Mouse (Mus musculus) hindbrain, embryonic 13.5 days (tissue): ENCODE data around the gene Prss21. TPM values are rescaled to one million over a fixed set of nuclear protein-coding genes. Genes with fewer than 3 reads are reported as not detected.
"Not testable (repeated sequence)": the region's sequence is repeated elsewhere in the genome, so short reads cannot be mapped to it uniquely, and the experiment has no call there.

ENCODE experiments used
- ATAC-seq: fragments of 200-750 bp; cut with Nextera tagmentation; 2 replicates; pipeline ENCODE4 v1.8.0; 2017; ENCODE audit warnings: moderate TSS enrichment; ENCODE audit not compliant: low FRiP score
- H3K27ac ChIP-seq: fragments of 300-500 bp; sonication (generic); 2 replicates; pipeline ENCODE4 v1.5.1; 2015; ENCODE audit warnings: inconsistent platforms, mild to moderate bottlenecking, moderate library complexity
- H3K27me3 ChIP-seq: fragments of 300-500 bp; sonication (generic); 2 replicates; pipeline ENCODE4 v1.6.1; 2015; ENCODE audit warnings: mild to moderate bottlenecking, inconsistent platforms
- H3K36me3 ChIP-seq: fragments of 300-500 bp; sonication (generic); 2 replicates; pipeline ENCODE4 v1.6.1; 2015; ENCODE audit warnings: mild to moderate bottlenecking, inconsistent platforms
- H3K4me1 ChIP-seq: fragments of 300-500 bp; sonication (generic); replicated peaks from 2 replicates; pipeline ENCODE4 v1.6.1; 2015; ENCODE audit warnings: inconsistent platforms
- H3K4me2 ChIP-seq: fragments of 300-500 bp; sonication (generic); 2 replicates; pipeline ENCODE4 v1.6.1; 2015; ENCODE audit warnings: inconsistent platforms, mild to moderate bottlenecking, moderate library complexity
- H3K4me3 ChIP-seq: fragments of 300-500 bp; sonication (generic); 2 replicates; pipeline ENCODE4 v1.5.1; 2015; ENCODE audit warnings: mild to moderate bottlenecking, inconsistent platforms
- H3K9ac ChIP-seq: fragments of 300-500 bp; sonication (generic); 2 replicates; pipeline ENCODE4 v1.6.1; 2015; ENCODE audit warnings: mild to moderate bottlenecking, inconsistent platforms
- H3K9me3 ChIP-seq: fragments of 300-500 bp; sonication (generic); 2 replicates; pipeline ENCODE4 v1.6.1; 2016; ENCODE audit warnings: inconsistent platforms
- WGBS: fragments of 180-500 bp; shearing (Covaris S2); methylation state at CpG from one replicate; pipeline ENCODE4 v1.1.7; 2015; 5-methylcytosine and 5-hydroxymethylcytosine counted together
- microRNA-seq: library from miRNA; unstranded; fragments of <30 nt; microRNA quantifications from one replicate; pipeline ENCODE4, GENCODE M21; 2016
- polyA plus RNA-seq: library from polyadenylated mRNA; unstranded; fragments of >200 nt; fragmentation: Nextera tagmentation; extraction: Ambion mirVana; gene quantifications from 2 replicates; pipeline ENCODE4 v1.2.1, GENCODE M21; 2015

Gene Prss21
- polyA plus RNA-seq, 1 experiment from 2014 or later: not detected

GRCm38 (mm10) chr17:23873884-23874856 lies 6.3 kb downstream of the Prss21 start:
- Histone ChIP-seq H3K4me2 (no peak overlapping the region), H3K36me3 (no peaks in the 10 kb centered on the region), H3K27me3 (no peaks in the 10 kb centered on the region), H3K4me1 (no peaks in the 10 kb centered on the region), H3K9ac (no peak overlapping the region), H3K4me3 (no peak overlapping the region), H3K9me3 (no peaks in the 10 kb centered on the region), H3K27ac (no peak overlapping the region)
- ATAC-seq: peak; percentile 32; the same call in 1 of the 2 replicates
- 48% methylated on average over 8 of the region's 8 CpGs for WGBS

- no peak overlapping the region for H3K4me2 ChIP-seq
- peak; percentile 71 for ATAC-seq
- WGBS: 57% methylated on average over 3 of the region's 3 CpGs
- no peak overlapping the region for H3K27ac ChIP-seq
- no peak overlapping the region for H3K4me3 ChIP-seq
- no peaks in the 10 kb centered on the region for H3K36me3 ChIP-seq
- H3K4me1 ChIP-seq: no peaks in the 10 kb centered on the region
- no peak overlapping the region for H3K9ac ChIP-seq
- H3K9me3 ChIP-seq: no peaks in the 10 kb centered on the region
- no peaks in the 10 kb centered on the region for H3K27me3 ChIP-seq
Measured at GRCm38 (mm10) chr17:23876741-23877140, 8.9 kb downstream of the Prss21 start.

GRCm38 (mm10) chr17:23877166-23877565 lies 9.3 kb downstream of the Prss21 start:
- WGBS: 77% methylated on average over 2 of the region's 2 CpGs
- Histone ChIP-seq H3K9me3 (no peaks in the 10 kb centered on the region), H3K4me3 (no peak overlapping the region), H3K36me3 (no peaks in the 10 kb centered on the region), H3K27me3 (no peaks in the 10 kb centered on the region), H3K9ac (no peak overlapping the region), H3K4me2 (no peak overlapping the region), H3K4me1 (no peaks in the 10 kb centered on the region), H3K27ac (no peak overlapping the region)
- peak; percentile 24 for ATAC-seq

DNA sequence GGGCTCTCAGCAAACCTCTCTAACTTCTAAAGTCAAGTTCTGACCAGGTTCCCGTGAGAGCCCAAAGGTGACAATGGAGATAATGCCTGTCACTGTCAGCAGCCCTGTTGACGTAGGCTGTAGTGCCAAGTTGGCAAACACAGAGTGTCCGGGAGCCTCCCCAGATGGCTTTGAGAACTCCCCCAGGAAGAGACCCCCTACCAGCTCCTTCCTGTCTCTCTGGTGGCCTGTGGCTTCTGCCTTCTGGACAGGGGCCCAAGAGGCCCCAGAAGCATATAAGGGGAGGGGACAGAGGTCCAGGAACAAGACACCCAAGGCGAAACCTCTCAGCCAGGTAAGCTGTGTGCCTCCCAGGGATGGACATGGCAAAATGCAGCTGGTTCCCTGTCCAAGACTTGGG lies 12.7 kb downstream of the Prss21 start, which contains the start of the genes Dcpp1 and Dcpp2:
Gene Dcpp1 (plus strand): TSS at position 301 of the 400 bp plus-strand sequence.
Gene Dcpp2 (plus strand): TSS at position 305 of the 400 bp plus-strand sequence.
- ATAC-seq, H3K27ac ChIP-seq: not testable (repeated sequence)
- 84% methylated on average over 4 of the region's 4 CpGs for WGBS

GRCm38 (mm10) chr17:23917158-23917557 lies 49.3 kb downstream of the Prss21 start, which contains the start of gene Dcpp3:
TSS of gene Dcpp3 (plus strand) at chr17:23917458.
- not testable (repeated sequence) for H3K36me3 ChIP-seq, ATAC-seq, H3K27me3 ChIP-seq, H3K4me1 ChIP-seq, H3K9ac ChIP-seq, H3K4me3 ChIP-seq, H3K27ac ChIP-seq, H3K9me3 ChIP-seq, H3K4me2 ChIP-seq
- WGBS: 84% methylated on average over 4 of the region's 4 CpGs

More for the DNA sequence above, 12.7 kb downstream of the Prss21 start, which contains the start of the genes Dcpp1 and Dcpp2:
- H3K36me3 ChIP-seq, H3K4me3 ChIP-seq, H3K9ac ChIP-seq, H3K27me3 ChIP-seq, H3K4me1 ChIP-seq, H3K9me3 ChIP-seq, H3K4me2 ChIP-seq: not testable (repeated sequence)

Small RNA genes within 50 kb of the gene (microRNA-seq; reads per million reads assigned to microRNA genes)
- 1.4 reads per million for gene Mir5125

Other genes with a start within 250 kb of the Prss21 start
- gene Mmp25, start 222.8 kb upstream of the Prss21 start, polyA plus RNA-seq: 1.2 and 1.7 TPM in 2 replicates
- 0.10 TPM in 1 of 2 replicates, not detected in the other for gene Bicdl2, start 207.6 kb upstream of the Prss21 start, polyA plus RNA-seq
- 108 and 109 TPM in 2 replicates for gene Hcfc1r1, start 194.5 kb upstream of the Prss21 start, polyA plus RNA-seq
- gene Thoc6, start 194.2 kb upstream of the Prss21 start, polyA plus RNA-seq: 47.2 and 50.2 TPM in 2 replicates
- gene Tnfrsf12a, start 190.6 kb upstream of the Prss21 start, polyA plus RNA-seq: 2.7 and 3.4 TPM in 2 replicates
- gene Cldn6, start 188.8 kb upstream of the Prss21 start, polyA plus RNA-seq: 0.61 and 0.85 TPM in 2 replicates
- gene Cldn9, start 184.0 kb upstream of the Prss21 start, polyA plus RNA-seq: 1.4 and 2.5 TPM in 2 replicates
- gene 1520401A03Rik, start 145.3 kb upstream of the Prss21 start, polyA plus RNA-seq: 0.06 and 0.27 TPM in 2 replicates
- gene Pkmyt1, start 141.7 kb upstream of the Prss21 start, polyA plus RNA-seq: 18.0 and 18.8 TPM in 2 replicates
- 54.3 and 58.2 TPM in 2 replicates for gene Paqr4, start 127.2 kb upstream of the Prss21 start, polyA plus RNA-seq
- 0.55 and 0.83 TPM in 2 replicates for gene Kremen2, start 122.2 kb upstream of the Prss21 start, polyA plus RNA-seq
- 224 and 228 TPM in 2 replicates for gene Flywch1, start 96.5 kb upstream of the Prss21 start, polyA plus RNA-seq
- 68.1 and 79.0 TPM in 2 replicates for gene Flywch2, start 82.0 kb upstream of the Prss21 start, polyA plus RNA-seq
- 583 TPM in 2 replicates for gene Srrm2, start 77.5 kb upstream of the Prss21 start, polyA plus RNA-seq
- 1,330 and 1,360 TPM in 2 replicates for gene Elob, start 38.9 kb upstream of the Prss21 start, polyA plus RNA-seq
- gene Prss33, start 32.0 kb upstream of the Prss21 start, polyA plus RNA-seq: 0.30 TPM in 2 replicates
- not detected in 2 replicates for gene Prss32, start 24.2 kb upstream of the Prss21 start, polyA plus RNA-seq
- gene Prss41, start 23.9 kb upstream of the Prss21 start, polyA plus RNA-seq: 0.86 and 0.98 TPM in 2 replicates
- gene Dcpp1, start 12.8 kb downstream of the Prss21 start, polyA plus RNA-seq: not detected in 2 replicates
- gene Dcpp2, start 12.8 kb downstream of the Prss21 start, polyA plus RNA-seq: not detected in 2 replicates
- gene Dcpp3, start 49.4 kb downstream of the Prss21 start, polyA plus RNA-seq: not detected in 2 replicates
- gene Sbp, start 73.6 kb downstream of the Prss21 start, polyA plus RNA-seq: not detected in 2 replicates
- gene Sbpl, start 87.2 kb downstream of the Prss21 start, polyA plus RNA-seq: not detected in 2 replicates
- gene Prss30, start 112.5 kb downstream of the Prss21 start, polyA plus RNA-seq: not detected in 2 replicates
- gene Prss22, start 130.0 kb downstream of the Prss21 start, polyA plus RNA-seq: not detected in 2 replicates
- 0.26 and 0.48 TPM in 2 replicates for gene Prss27, start 170.1 kb downstream of the Prss21 start, polyA plus RNA-seq
- gene Kctd5, start 205.4 kb downstream of the Prss21 start, polyA plus RNA-seq: 82.3 and 85.7 TPM in 2 replicates